In the genomic region with DNA sequence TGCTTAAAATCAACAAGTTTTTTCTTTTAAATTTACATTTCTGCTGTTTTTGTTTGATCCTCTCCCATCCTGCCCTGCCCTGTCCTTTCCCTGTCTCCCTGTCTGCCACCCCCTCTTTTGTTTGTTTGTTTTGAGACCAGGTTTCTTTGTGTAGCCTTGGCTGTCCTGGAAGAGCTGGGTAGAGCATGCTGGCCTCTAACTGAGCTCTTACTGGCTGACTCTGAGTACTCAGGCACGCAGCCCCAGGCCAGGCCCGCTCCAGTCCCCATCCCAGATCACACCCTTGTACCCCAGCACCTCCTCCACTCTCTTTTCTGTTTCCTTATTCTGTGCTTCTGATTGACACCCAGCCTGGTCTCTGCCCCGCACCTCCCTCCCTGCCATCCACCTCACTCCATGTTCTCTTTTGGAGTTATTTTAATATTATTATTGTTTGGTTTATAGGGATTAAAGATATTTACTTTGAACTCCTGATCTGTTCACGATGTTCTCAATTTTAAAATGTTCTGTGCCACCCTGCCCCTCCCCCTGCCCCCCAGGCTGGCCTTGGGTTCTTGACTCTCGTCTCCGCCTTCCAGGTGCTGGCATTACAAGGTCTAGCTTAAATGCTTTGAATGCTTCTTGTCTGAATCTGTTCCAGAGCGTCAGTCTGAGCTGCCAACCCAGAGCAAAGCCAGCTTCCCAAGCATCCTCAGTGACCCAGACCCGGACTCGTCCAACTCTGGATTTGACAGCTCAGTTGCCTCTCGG, we compare ENCODE assay signal across 14 mouse cellular contexts. TPM values are rescaled to one million over a fixed set of nuclear protein-coding genes. Genes with fewer than 3 reads are reported as not detected.
DNase-seq lines count a peak whose midpoint lies in the region; ATAC-seq and TF ChIP-seq lines count a peak whose summit lies in the region.
"Had no signal": no experiment of that assay in that cellular context is flagged by ENCODE, and none has a peak within 500 bp of the region (broad histone marks: within the 10 kb centered on the region; RNA-seq: fewer than 3 reads in every experiment).

No protein-coding gene starts in this region.

- H3K4me2 ChIP-seq in heart, postnatal 0 days (ENCODE audit: low read depth, low read length) = no peak overlapping the region
- H3K4me2 ChIP-seq in lung, embryonic 16.5 days (ENCODE audit: low read depth, low read length) = no peak overlapping the region; the same call in 1 of the 2 replicates
- peak overlapping the region; percentile 86 for H3K4me2 ChIP-seq in hindbrain, embryonic 13.5 days
- peak overlapping the region; percentile 20 for H3K4me2 ChIP-seq in midbrain, embryonic 15.5 days
- H3K4me2 ChIP-seq: liver, embryonic 15.5 days had no signal

- H3K27ac ChIP-seq in heart, postnatal 0 days (ENCODE audit: low read depth) = no peak overlapping the region
- no peak overlapping the region for H3K27ac ChIP-seq in lung, embryonic 16.5 days (ENCODE audit: low read length)
- H3K27ac ChIP-seq in hindbrain, embryonic 13.5 days = no peak overlapping the region
- no peak overlapping the region for H3K27ac ChIP-seq in midbrain, embryonic 15.5 days
- H3K27ac ChIP-seq: gastrocnemius, adult 2 months; liver, embryonic 15.5 days had no signal

- intact Hi-C loops in heart, postnatal 14 days (cut with DNase I) = loop anchor here (10.0 kb wide), 2 partner anchors 343 to 1673 kb away; a partner anchor contains a TSS

- H3K9ac ChIP-seq in heart, postnatal 0 days (replicated peaks; ENCODE audit: low read depth, low read length) = 0 out of 2 replicates have a peak overlapping the region, but pooled peaks have one; percentile 9
- peak overlapping the region; percentile 51; the same call in 1 of the 2 replicates for H3K9ac ChIP-seq in lung, embryonic 16.5 days (ENCODE audit: low read length)
- H3K9ac ChIP-seq in hindbrain, embryonic 13.5 days = peak overlapping the region; percentile 43; the same call in 1 of the 2 replicates
- H3K9ac ChIP-seq in midbrain, embryonic 15.5 days = no peak overlapping the region
- H3K9ac ChIP-seq: liver, embryonic 15.5 days had no signal

- H3K4me3 ChIP-seq in heart, postnatal 0 days (ENCODE audit: low read depth, low read length) = no peak overlapping the region
- H3K4me3 ChIP-seq in lung, embryonic 16.5 days (ENCODE audit: low read length) = no peak overlapping the region
- peak overlapping the region; percentile 7; the same call in 1 of the 2 replicates for H3K4me3 ChIP-seq in hindbrain, embryonic 13.5 days
- H3K4me3 ChIP-seq in midbrain, embryonic 15.5 days = no peak overlapping the region
- H3K4me3 ChIP-seq: liver, embryonic 15.5 days had no signal

- peaks cover 5% of the 10 kb centered on the region; the same call in 1 of the 2 replicates for H3K9me3 ChIP-seq in heart, postnatal 0 days (replicated peaks; ENCODE audit: control insufficient read depth, low read length)
- H3K9me3 ChIP-seq in lung, embryonic 16.5 days (ENCODE audit: control insufficient read depth, low read length) = peaks cover 5% of the 10 kb centered on the region; the same call in 1 of the 2 replicates
- H3K9me3 ChIP-seq in hindbrain, embryonic 13.5 days = peaks cover 6% of the 10 kb centered on the region; the same call in 1 of the 2 replicates
- H3K9me3 ChIP-seq in midbrain, embryonic 15.5 days = 0 out of 2 replicates have a peak, but pooled peaks cover 4% of the 10 kb centered on the region
- H3K9me3 ChIP-seq: liver, embryonic 15.5 days had no signal

- TF ChIP-seq EP300 in heart, postnatal 0 days (IDR thresholded peaks at IDR 0.05; ENCODE audit: low read depth) = no peak

- no peak for TF ChIP-seq CTCF in heart, postnatal 0 days (IDR thresholded peaks at IDR 0.05; ENCODE audit: low read depth)

- H3K27me3 ChIP-seq in heart, postnatal 0 days (ENCODE audit: control insufficient read depth, insufficient read depth, low read length) = no peaks in the 10 kb centered on the region
- H3K27me3 ChIP-seq in lung, embryonic 16.5 days (ENCODE audit: control insufficient read depth, insufficient read depth, low read depth, low read length) = no peaks in the 10 kb centered on the region; the same call in 1 of the 2 replicates
- 0 out of 2 replicates have a peak, but pooled peaks cover 1% of the 10 kb centered on the region for H3K27me3 ChIP-seq in hindbrain, embryonic 13.5 days
- no peaks in the 10 kb centered on the region for H3K27me3 ChIP-seq in midbrain, embryonic 15.5 days (replicated peaks)

- WGBS in heart, postnatal 0 days = 82% methylated on average over 10 of the region's 10 CpGs
- WGBS in lung, embryonic 16.5 days = 76% methylated on average over 10 of the region's 10 CpGs
- 92% methylated on average over 10 of the region's 10 CpGs for WGBS in hindbrain, embryonic 13.5 days
- 91% methylated on average over 10 of the region's 10 CpGs for WGBS in midbrain, embryonic 15.5 days

- ATAC-seq in heart, postnatal 0 days (ENCODE audit: insufficient read depth, low read depth) = no peak
- ATAC-seq in lung, embryonic 16.5 days (ENCODE audit: low read depth) = no peak
- no peak for ATAC-seq in hindbrain, embryonic 13.5 days (ENCODE audit: low FRiP score)
- no peak for ATAC-seq in midbrain, embryonic 15.5 days (replicated peaks)
- ATAC-seq: activated CD4-positive, CD25-positive, alpha-beta regulatory T cell, adult 4 months had no signal

- peaks cover 6% of the 10 kb centered on the region for H3K4me1 ChIP-seq in heart, postnatal 0 days (ENCODE audit: control insufficient read depth, insufficient read depth)
- peaks cover 11% of the 10 kb centered on the region for H3K4me1 ChIP-seq in lung, embryonic 16.5 days (replicated peaks; ENCODE audit: control insufficient read depth, insufficient read depth, low read length)
- peaks cover 21% of the 10 kb centered on the region for H3K4me1 ChIP-seq in hindbrain, embryonic 13.5 days (replicated peaks)
- peaks cover 29% of the 10 kb centered on the region for H3K4me1 ChIP-seq in midbrain, embryonic 15.5 days

- DNase-seq in heart, postnatal 0 days (ENCODE audit: low spot score) = no peak
- DNase-seq in heart, postnatal 14 days = no peak
- DNase-seq in lung, postnatal 25 days (ENCODE audit: low spot score) = no peak
- DNase-seq in layer of hippocampus, adult 8-10 months (ENCODE audit: low spot score in 2 of 2) = no peak
- no peak for DNase-seq in gastrocnemius, postnatal 4 days (ENCODE audit: low spot score in 2 of 2)
- DNase-seq: cerebellum, adult 18-20 months; gastrocnemius, adult 2 months; retina, postnatal 1 day; thymus, postnatal 14 days had no signal

- H3K36me3 ChIP-seq in heart, postnatal 0 days (replicated peaks; ENCODE audit: control insufficient read depth, insufficient read depth, low read length) = peaks cover 47% of the 10 kb centered on the region
- peaks cover 39% of the 10 kb centered on the region for H3K36me3 ChIP-seq in lung, embryonic 16.5 days (ENCODE audit: control insufficient read depth, insufficient read depth, low read length)
- peaks cover 39% of the 10 kb centered on the region for H3K36me3 ChIP-seq in hindbrain, embryonic 13.5 days
- H3K36me3 ChIP-seq in midbrain, embryonic 15.5 days (replicated peaks) = peaks cover 30% of the 10 kb centered on the region

RNA-seq across cellular contexts. Expression of a gene that starts 3.0 kb away (rescaled TPM):
- total RNA-seq in heart, postnatal 0 days (2014; rRNA removed; ENCODE audit: low replicate concordance) = 14.7 and 34.4 TPM in 2 replicates
- 11.1 and 11.7 TPM in 2 replicates for polyA plus RNA-seq in heart, postnatal 0 days (2015; fragmentation: Nextera tagmentation; extraction: Ambion mirVana)
- 10 to 100 TPM; 14.7 to 15.7 TPM for total RNA-seq in heart, postnatal 14 days (2021)
- 11.7 TPM in 2 replicates for polyA plus RNA-seq in lung, embryonic 16.5 days (2015; fragmentation: Nextera tagmentation; extraction: Ambion mirVana)
- polyA plus RNA-seq in hindbrain, embryonic 13.5 days (2015; fragmentation: Nextera tagmentation; extraction: Ambion mirVana) = 13.8 and 15.7 TPM in 2 replicates
- 15.0 TPM in 2 replicates for polyA plus RNA-seq in midbrain, embryonic 15.5 days (2015; fragmentation: Nextera tagmentation; extraction: Ambion mirVana)
- 10 to 100 TPM; 22.0 to 24.5 (median 22.9) TPM for total RNA-seq in layer of hippocampus, adult 8-10 months (2022)
- 10 to 100 TPM; 20.0 to 21.8 TPM for total RNA-seq in gastrocnemius, postnatal 4 days (2021)

RNA-seq across cellular contexts. Expression of a gene that starts 39.4 kb away (rescaled TPM):
- 9.0 and 31.3 TPM in 2 replicates for total RNA-seq in heart, postnatal 0 days (2014; rRNA removed; ENCODE audit: low replicate concordance)
- polyA plus RNA-seq in heart, postnatal 0 days (2015; fragmentation: Nextera tagmentation; extraction: Ambion mirVana) = 9.1 and 10.7 TPM in 2 replicates
- total RNA-seq in heart, postnatal 14 days (2021) = 10 to 100 TPM; 10.8 to 11.5 TPM
- polyA plus RNA-seq in lung, embryonic 16.5 days (2015; fragmentation: Nextera tagmentation; extraction: Ambion mirVana) = 20.0 and 26.1 TPM in 2 replicates
- polyA plus RNA-seq in hindbrain, embryonic 13.5 days (2015; fragmentation: Nextera tagmentation; extraction: Ambion mirVana) = 27.7 and 28.5 TPM in 2 replicates
- polyA plus RNA-seq in midbrain, embryonic 15.5 days (2015; fragmentation: Nextera tagmentation; extraction: Ambion mirVana) = 22.4 and 25.6 TPM in 2 replicates
- 10 to 100 TPM; 31.6 to 35.1 (median 32.7) TPM for total RNA-seq in layer of hippocampus, adult 8-10 months (2022)
- 10 to 100 TPM; 12.6 to 14.2 TPM for total RNA-seq in gastrocnemius, postnatal 4 days (2021)

RNA-seq across cellular contexts. Expression of a gene that starts 59.3 kb away (rescaled TPM):
- 10.2 and 16.7 TPM in 2 replicates for total RNA-seq in heart, postnatal 0 days (2014; rRNA removed; ENCODE audit: low replicate concordance)
- 6.4 TPM in 2 replicates for polyA plus RNA-seq in heart, postnatal 0 days (2015; fragmentation: Nextera tagmentation; extraction: Ambion mirVana)
- 1 to 10 TPM; 6.6 to 7.6 TPM for total RNA-seq in heart, postnatal 14 days (2021)
- 13.3 and 14.7 TPM in 2 replicates for polyA plus RNA-seq in lung, embryonic 16.5 days (2015; fragmentation: Nextera tagmentation; extraction: Ambion mirVana)
- polyA plus RNA-seq in hindbrain, embryonic 13.5 days (2015; fragmentation: Nextera tagmentation; extraction: Ambion mirVana) = 8.2 and 8.5 TPM in 2 replicates
- 11.0 and 11.3 TPM in 2 replicates for polyA plus RNA-seq in midbrain, embryonic 15.5 days (2015; fragmentation: Nextera tagmentation; extraction: Ambion mirVana)
- 10 to 100 TPM; 13.4 to 15.4 (median 15.0) TPM for total RNA-seq in layer of hippocampus, adult 8-10 months (2022)
- 10 to 100 TPM; 21.2 to 21.4 TPM for total RNA-seq in gastrocnemius, postnatal 4 days (2021)

Comparison
In these comparisons a context has a peak if more than half of its experiments do, and no peak if none do; other contexts are left out.
1. H3K4me2 ChIP-seq: peak in hindbrain, embryonic 13.5 days (single experiment) and midbrain, embryonic 15.5 days (single experiment); none in heart, postnatal 0 days (single experiment) and lung, embryonic 16.5 days (single experiment).